Mouse (Mus musculus): ENCODE results near the gene Wnt3. TPM values are rescaled to one million over a fixed set of nuclear protein-coding genes. Genes with fewer than 3 reads are reported as not detected.

Gene Wnt3
- polyA plus RNA-seq, 1 experiment from 2014 or later: 8.0 TPM

GRCm38 (mm10) chr11:103853284-103853920, 79.5 kb downstream of the Wnt3 start:
- Histone ChIP-seq H3K27ac (no peak overlapping the region), H3K4me2 (no peak overlapping the region), H3K27me3 (no peaks in the 10 kb centered on the region), H3K36me3 (peaks cover 19% of the 10 kb centered on the region), H3K4me1 (replicated peaks) (peaks cover 7% of the 10 kb centered on the region), H3K4me3 (replicated peaks) (no peak overlapping the region), H3K9me3 (no peaks in the 10 kb centered on the region), H3K9ac (replicated peaks) (no peak overlapping the region)
- 38% methylated on average over 10 of the region's 10 CpGs for WGBS
- ATAC-seq (ENCODE audit: insufficient number of reproducible peaks, insufficient read depth, low FRiP score, low TSS enrichment, low read depth): no peak

- peaks cover 24% of the 10 kb centered on the region for H3K36me3 ChIP-seq
- H3K9me3 ChIP-seq: no peaks in the 10 kb centered on the region
- no peak overlapping the region for H3K9ac ChIP-seq (replicated peaks)
- WGBS: 51% methylated on average over 9 of the region's 9 CpGs
- H3K4me1 ChIP-seq (replicated peaks): peaks cover 7% of the 10 kb centered on the region
- H3K4me3 ChIP-seq (replicated peaks): no peak overlapping the region
- no peak overlapping the region for H3K27ac ChIP-seq
- no peak for ATAC-seq (ENCODE audit: insufficient number of reproducible peaks, insufficient read depth, low FRiP score, low TSS enrichment, low read depth)
- no peaks in the 10 kb centered on the region for H3K27me3 ChIP-seq
- H3K4me2 ChIP-seq: no peak overlapping the region
Measured at GRCm38 (mm10) chr11:103854294-103854693, 80.3 kb downstream of the Wnt3 start.

GRCm38 (mm10) chr11:103856641-103857040, 82.7 kb downstream of the Wnt3 start:
- H3K27ac ChIP-seq: no peak overlapping the region
- H3K27me3 ChIP-seq: no peaks in the 10 kb centered on the region
- no peak overlapping the region for H3K4me2 ChIP-seq
- no peak overlapping the region for H3K4me3 ChIP-seq (replicated peaks)
- no peaks in the 10 kb centered on the region for H3K9me3 ChIP-seq
- no peak for ATAC-seq (ENCODE audit: insufficient number of reproducible peaks, insufficient read depth, low FRiP score, low TSS enrichment, low read depth)
- H3K4me1 ChIP-seq (replicated peaks): peaks cover 7% of the 10 kb centered on the region
- peaks cover 40% of the 10 kb centered on the region for H3K36me3 ChIP-seq
- WGBS: 90% methylated on average over 7 of the region's 7 CpGs
- H3K9ac ChIP-seq (replicated peaks): no peak overlapping the region

GRCm38 (mm10) chr11:103858760-103859159, 84.8 kb downstream of the Wnt3 start:
- Histone ChIP-seq H3K4me3 (replicated peaks) (no peak overlapping the region), H3K9me3 (no peaks in the 10 kb centered on the region), H3K27me3 (no peaks in the 10 kb centered on the region), H3K9ac (replicated peaks) (no peak overlapping the region), H3K4me1 (replicated peaks) (no peaks in the 10 kb centered on the region), H3K36me3 (peaks cover 52% of the 10 kb centered on the region), H3K27ac (no peak overlapping the region), H3K4me2 (no peak overlapping the region)
- no peak for ATAC-seq (ENCODE audit: insufficient number of reproducible peaks, insufficient read depth, low FRiP score, low TSS enrichment, low read depth)
- WGBS: 64% methylated on average over 5 of the region's 5 CpGs

GRCm38 (mm10) chr11:103859933-103860610, 86.1 kb downstream of the Wnt3 start:
- Histone ChIP-seq H3K4me1 (replicated peaks) (no peaks in the 10 kb centered on the region), H3K4me3 (replicated peaks) (no peak overlapping the region), H3K9me3 (no peaks in the 10 kb centered on the region), H3K27ac (no peak overlapping the region), H3K9ac (replicated peaks) (no peak overlapping the region), H3K36me3 (peaks cover 49% of the 10 kb centered on the region), H3K4me2 (no peak overlapping the region), H3K27me3 (no peaks in the 10 kb centered on the region)
- no peak for ATAC-seq (ENCODE audit: insufficient number of reproducible peaks, insufficient read depth, low FRiP score, low TSS enrichment, low read depth)
- WGBS: 76% methylated on average over 4 of the region's 4 CpGs

- H3K36me3 ChIP-seq: peaks cover 48% of the 10 kb centered on the region
- 83% methylated on average over 8 of the region's 8 CpGs for WGBS
- no peaks in the 10 kb centered on the region for H3K9me3 ChIP-seq
- H3K4me3 ChIP-seq (replicated peaks): no peak overlapping the region
- H3K4me2 ChIP-seq: no peak overlapping the region
- H3K27me3 ChIP-seq: no peaks in the 10 kb centered on the region
- no peaks in the 10 kb centered on the region for H3K4me1 ChIP-seq (replicated peaks)
- no peak for ATAC-seq (ENCODE audit: insufficient number of reproducible peaks, insufficient read depth, low FRiP score, low TSS enrichment, low read depth)
- no peak overlapping the region for H3K27ac ChIP-seq
- H3K9ac ChIP-seq (replicated peaks): no peak overlapping the region
Measured at GRCm38 (mm10) chr11:103862951-103863350, 89.0 kb downstream of the Wnt3 start.

GRCm38 (mm10) chr11:103864486-103864885, 90.5 kb downstream of the Wnt3 start:
- Histone ChIP-seq H3K4me3 (replicated peaks) (no peak overlapping the region), H3K27ac (no peak overlapping the region), H3K27me3 (no peaks in the 10 kb centered on the region), H3K9ac (replicated peaks) (no peak overlapping the region), H3K4me1 (replicated peaks) (no peaks in the 10 kb centered on the region), H3K9me3 (no peaks in the 10 kb centered on the region), H3K4me2 (no peak overlapping the region), H3K36me3 (peaks cover 44% of the 10 kb centered on the region)
- ATAC-seq (ENCODE audit: insufficient number of reproducible peaks, insufficient read depth, low FRiP score, low TSS enrichment, low read depth): no peak
- WGBS: 89% methylated on average over 4 of the region's 4 CpGs

GRCm38 (mm10) chr11:103865346-103865745, 91.4 kb downstream of the Wnt3 start:
- Histone ChIP-seq H3K4me1 (replicated peaks) (no peaks in the 10 kb centered on the region), H3K9ac (replicated peaks) (no peak overlapping the region), H3K27ac (no peak overlapping the region), H3K36me3 (peaks cover 39% of the 10 kb centered on the region), H3K9me3 (no peaks in the 10 kb centered on the region), H3K27me3 (no peaks in the 10 kb centered on the region), H3K4me2 (no peak overlapping the region), H3K4me3 (replicated peaks) (no peak overlapping the region)
- 70% methylated on average over 7 of the region's 7 CpGs for WGBS
- no peak for ATAC-seq (ENCODE audit: insufficient number of reproducible peaks, insufficient read depth, low FRiP score, low TSS enrichment, low read depth)

Other genes starting within 250 kb of the Wnt3 start
- not detected in 2 replicates for gene Gm884, start 153.0 kb upstream of the Wnt3 start, polyA plus RNA-seq (2016; fragmentation: Nextera tagmentation; extraction: Ambion mirVana)
- not detected in 2 replicates for gene Lyzl6, start 135.3 kb upstream of the Wnt3 start, polyA plus RNA-seq (2016; fragmentation: Nextera tagmentation; extraction: Ambion mirVana)
- gene Rprml, start 124.6 kb upstream of the Wnt3 start, polyA plus RNA-seq (2016; fragmentation: Nextera tagmentation; extraction: Ambion mirVana): not detected in 2 replicates
- gene Gosr2, start 76.3 kb upstream of the Wnt3 start, polyA plus RNA-seq (2016; fragmentation: Nextera tagmentation; extraction: Ambion mirVana): 90.1 and 94.1 TPM in 2 replicates
- 1.5 and 1.9 TPM in 2 replicates for gene Wnt9b, start 24.3 kb upstream of the Wnt3 start, polyA plus RNA-seq (2016; fragmentation: Nextera tagmentation; extraction: Ambion mirVana)
- gene Nsf, start 179.9 kb downstream of the Wnt3 start, polyA plus RNA-seq (2016; fragmentation: Nextera tagmentation; extraction: Ambion mirVana): 55.4 and 59.0 TPM in 2 replicates
- 75.5 and 79.8 TPM in 2 replicates for gene Arf2, start 192.6 kb downstream of the Wnt3 start, polyA plus RNA-seq (2016; fragmentation: Nextera tagmentation; extraction: Ambion mirVana)

Measured in limb, embryonic 12.5 days (tissue).